Mouse (Mus musculus) A20 (cell line): ENCODE measurements around the gene Gnb3.

Experiments used
- DNase-seq: peaks from one replicate; pipeline ENCODE4 v3.0.0-alpha.2; 2011; ENCODE audit warnings: low read depth, low spot score

Gene Gnb3

DNA sequence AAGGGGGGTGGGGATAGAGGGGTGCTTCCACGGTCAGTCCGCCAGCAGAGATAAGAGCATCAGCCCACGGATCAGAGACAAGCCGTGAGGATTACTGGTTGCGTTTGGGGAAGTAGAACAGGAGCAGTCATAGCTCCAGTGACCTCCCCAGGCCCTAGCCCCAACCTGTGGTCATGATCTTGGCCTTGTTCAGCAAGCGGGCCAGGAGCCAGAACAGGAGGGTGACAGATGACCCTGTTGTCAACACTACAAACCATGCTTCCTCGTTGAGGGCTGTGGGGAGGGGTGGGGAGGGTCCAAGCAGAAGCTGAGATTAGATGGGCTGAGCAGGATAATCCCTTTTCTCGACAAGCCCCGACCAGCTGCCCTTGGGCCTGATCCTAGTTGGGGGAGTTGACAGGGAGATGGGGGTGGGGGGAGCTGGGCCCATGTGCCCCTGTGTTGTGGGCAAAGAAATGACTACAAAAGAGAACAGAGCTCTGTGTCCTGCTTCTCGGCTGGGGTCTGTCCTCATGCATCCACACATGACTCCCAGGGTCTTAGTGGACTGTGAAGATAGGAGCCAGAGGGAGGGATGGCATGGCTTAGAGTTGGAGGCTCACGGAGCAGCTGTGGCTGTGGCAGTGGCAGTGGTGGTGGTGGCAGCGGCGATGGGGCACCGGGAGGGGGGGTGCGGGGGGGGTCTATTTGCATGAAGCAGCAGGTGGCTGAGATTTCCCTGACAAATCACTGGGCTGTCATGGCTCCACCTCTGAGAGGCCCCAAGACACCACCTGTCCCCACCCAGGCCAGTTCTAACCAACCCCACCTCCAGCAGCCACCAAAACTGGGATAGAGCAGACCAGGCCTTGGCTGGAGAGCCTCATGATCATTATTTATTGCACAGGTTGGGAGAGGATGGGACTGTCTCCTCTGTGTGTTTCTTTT is at the start of gene Gnb3:
Gene Gnb3 (minus strand): TSS at position 35 of the 927 bp plus-strand sequence.
- DNase-seq = peak; percentile 91

DNA sequence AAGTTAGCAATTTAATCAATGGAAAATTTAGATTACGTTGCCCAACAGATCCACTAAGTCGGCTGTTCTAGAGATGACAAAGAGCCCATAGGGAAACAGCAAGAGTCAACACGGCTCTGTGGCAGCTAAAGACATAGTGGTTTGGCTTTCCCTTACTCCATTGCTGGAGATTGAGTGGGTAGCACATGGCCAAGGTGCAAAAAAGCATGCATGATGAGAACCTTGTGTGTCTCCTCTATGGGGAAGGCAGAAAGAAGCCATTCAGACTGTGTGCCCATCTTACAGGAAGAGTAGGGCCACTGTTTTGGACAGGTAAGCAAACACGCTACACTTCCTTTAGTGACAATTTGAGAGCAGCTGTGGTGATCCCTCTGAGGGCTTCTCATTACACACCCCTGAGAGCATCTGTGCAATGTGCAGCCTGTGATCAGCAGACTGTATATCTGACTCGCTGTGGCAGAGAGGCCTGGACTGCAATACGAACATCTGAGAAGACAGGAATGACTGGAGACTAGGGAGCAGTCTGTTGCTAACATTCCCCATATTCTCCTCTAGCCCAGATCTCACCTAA is 48.6 kb upstream of the Gnb3 start:
- DNase-seq = no peak

DNA sequence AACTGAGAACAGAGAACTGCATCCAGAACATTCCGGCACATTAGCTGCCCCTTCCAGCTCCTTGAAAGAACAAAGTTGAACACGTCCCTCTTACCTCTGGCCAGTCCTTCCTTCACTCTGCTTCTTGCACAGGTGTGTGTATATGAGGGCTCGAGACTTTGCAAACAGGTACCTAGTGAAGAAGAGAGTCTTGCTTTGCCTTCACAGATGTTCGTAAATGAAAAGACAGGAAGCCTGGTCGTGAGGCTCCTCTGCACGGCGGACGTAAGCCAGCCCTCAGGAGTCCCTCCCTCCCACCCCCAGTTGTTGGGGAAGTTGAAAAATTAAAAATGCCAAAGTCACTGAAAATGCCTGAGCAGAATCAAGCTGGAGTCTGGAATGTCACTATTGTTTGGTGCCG is 47.9 kb upstream of the Gnb3 start, which contains the start of gene Cd4:
Gene Cd4 (minus strand): TSS at position 236 of the 400 bp plus-strand sequence.
- no peak for DNase-seq

DNA sequence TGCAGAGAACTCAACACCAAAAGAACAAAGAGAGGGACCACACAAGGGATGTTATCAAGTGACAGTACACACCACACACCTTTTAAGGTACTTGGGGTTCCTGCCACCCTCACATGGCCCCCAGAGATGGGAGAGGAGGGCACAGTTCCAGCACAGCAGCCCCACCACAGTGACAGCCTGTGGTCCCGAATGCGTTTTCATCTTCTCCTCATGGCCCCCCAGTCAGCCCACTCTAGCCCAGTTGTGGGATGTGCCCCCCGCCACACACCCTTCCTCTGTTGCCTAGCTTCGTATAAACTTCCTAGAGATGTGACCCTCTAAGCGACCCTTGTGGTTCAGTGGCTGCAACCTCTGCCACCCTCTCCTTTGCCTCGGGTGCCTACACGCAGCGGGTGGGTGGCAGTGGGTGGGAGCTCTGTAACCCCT is 45.9 kb upstream of the Gnb3 start:
- DNase-seq = no peak

DNA sequence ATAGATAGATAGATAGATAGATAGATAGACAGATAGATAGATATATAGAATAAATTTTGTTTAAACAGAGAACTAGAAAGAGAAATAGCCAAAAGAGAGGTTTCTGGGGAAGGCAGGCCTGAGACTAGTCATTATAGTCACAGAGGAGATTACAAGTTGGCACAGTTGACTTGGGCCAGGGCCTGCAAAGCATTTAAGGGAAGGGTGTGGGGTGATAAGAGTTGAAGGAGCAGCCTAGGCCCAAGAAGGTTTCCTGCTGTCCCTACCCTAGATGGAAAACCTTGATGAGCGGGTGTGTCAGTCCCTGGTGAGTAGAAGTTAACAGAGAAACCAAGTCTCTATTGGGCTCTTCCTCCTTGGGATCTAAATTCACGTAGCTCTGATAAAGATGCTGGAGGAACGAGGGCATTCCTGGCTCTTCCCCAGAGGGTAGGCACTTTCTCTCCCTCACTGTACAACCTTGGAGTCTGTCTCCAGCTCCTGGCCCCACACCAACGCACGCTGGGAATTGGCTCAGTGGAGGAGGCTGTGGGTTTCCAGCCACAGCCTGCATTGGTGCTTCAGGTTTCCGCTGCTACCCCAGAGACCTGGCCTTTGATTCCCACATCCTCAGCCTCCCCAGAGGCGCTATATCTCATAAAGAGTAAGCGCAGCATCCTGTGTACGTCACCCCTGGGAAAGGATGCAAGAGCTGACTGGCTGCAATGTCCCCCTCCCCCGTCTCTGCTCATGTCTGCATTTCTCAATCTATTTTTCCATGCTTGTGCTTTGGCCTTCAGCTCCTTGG is 44.8 kb upstream of the Gnb3 start:
- DNase-seq = no peak

DNA sequence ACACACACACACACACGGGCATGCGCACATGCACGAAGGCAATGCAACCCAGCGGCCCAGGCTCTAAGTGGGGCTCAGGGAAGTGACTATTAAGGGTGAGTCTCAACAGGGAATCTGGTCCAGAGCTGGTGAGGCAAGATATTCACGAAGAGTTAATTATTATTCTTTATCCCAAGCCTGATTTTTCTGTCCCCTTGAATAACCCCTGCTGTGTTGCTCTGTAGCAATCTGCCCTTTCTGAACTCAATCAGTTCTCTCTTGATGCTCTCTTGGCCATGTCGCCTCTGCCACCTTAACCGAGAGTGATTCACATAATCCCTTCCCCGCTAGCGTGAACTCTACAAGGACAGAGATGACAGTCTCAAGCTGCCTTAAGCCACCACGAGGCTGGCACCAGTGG is 43.3 kb upstream of the Gnb3 start:
- no peak for DNase-seq

DNA sequence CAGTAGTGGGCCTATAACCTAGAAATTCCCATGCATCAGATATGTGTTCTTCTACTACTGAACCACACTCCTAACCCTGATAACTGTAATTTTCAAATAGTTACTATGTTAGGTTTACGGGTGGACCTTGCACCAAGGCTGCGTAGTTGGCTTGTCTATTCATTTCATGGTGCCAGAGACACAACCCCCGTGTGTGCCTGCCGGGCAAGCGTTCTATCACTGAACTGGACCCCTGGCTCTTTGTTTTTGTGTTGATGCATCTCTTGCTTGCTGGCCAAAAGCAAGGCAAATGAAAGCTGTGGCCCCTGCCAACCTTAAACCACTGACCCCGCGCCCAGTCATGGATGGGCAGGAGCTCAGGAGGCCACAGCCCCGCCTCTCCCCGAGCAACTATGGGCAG is 41.7 kb upstream of the Gnb3 start:
- DNase-seq = no peak

DNA sequence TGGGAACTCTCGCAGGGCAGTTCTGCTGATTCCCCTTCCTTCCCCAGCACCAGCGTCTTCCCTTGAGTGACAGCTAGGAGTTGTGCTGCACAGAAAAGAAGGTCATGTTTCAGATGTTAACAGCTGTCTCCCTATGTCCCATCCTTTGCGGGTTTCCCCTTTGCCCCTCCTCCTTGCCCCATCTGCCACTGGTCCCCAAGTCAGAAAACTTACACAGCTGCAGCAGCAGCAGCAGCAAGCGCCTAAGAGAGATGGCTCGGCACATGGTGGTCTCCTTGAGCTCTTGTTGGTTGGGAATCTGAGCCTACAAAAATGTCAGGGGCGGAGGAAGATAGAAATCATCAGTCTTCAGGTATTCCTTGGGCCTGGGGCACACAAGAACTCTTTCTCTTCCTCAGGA is 39.3 kb upstream of the Gnb3 start:
- no peak for DNase-seq

DNA sequence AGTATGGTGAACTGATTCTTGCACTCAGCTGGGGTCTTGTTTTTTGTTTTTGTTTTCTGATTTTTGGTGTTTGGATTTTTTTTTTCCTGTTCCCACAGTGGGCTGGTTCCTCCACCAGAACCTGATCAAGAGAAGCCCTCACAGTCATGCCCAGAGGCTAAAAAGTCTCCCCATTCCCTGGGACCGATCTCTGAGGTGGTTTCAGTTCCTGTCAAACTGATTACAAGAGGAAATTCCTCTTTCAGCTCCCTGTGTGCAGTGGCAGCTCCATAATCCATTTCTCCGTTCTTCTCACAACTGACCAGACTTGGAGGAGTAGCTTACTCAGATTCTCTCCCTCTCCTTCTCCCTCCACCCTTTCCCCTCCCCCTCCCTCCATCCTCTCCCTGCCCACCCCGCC is 34.3 kb upstream of the Gnb3 start:
- DNase-seq = no peak

DNA sequence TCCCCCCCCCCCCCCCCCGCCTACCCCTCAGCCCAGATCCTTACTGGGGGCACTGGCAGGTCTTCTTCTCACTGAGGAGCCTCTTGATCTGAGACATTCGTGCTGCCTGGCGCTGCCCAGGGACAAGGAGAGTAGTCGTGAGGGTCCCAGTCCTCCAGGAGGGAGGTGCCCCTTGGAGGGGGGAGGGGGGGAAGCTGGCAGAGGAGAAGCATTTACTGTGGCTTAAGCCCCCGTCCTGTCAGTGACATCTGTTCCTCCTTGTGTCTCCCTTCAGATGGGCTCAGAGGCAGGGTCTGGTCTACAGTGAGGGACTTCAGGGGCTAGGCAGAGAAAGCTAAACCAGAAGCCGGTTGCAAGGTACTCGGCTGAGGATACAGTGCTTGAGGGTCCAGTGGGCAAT is 26.5 kb upstream of the Gnb3 start:
- DNase-seq = no peak

DNA sequence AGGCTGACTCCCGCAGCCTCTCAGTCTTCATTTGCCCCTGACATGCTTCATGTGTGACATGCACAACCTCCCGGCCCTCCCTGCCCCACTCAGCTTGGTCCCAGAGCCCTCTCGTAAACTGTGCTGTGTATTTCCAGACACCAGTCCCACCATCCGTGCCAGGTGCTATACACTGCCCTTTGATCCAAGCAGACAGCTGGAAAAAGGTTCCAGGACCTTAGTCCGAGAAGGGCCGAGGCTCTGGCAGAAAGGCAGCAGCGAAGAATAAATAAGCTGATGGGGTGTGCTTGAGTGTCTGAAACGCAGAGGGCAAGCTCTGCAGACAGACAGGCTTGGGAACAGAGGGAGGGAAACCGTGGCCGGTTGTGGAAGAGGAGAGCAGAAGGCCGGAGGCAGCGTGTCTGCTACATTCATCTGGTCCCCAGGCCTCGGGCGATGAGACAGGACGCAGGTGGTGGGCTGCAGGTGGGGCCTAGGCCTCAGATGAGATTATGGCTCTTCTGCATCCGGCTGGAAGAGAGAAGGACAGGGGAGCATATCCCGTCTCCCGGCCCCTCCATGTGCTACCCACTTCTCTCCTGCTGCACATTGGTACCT is 25.8 kb upstream of the Gnb3 start:
- no peak for DNase-seq

DNA sequence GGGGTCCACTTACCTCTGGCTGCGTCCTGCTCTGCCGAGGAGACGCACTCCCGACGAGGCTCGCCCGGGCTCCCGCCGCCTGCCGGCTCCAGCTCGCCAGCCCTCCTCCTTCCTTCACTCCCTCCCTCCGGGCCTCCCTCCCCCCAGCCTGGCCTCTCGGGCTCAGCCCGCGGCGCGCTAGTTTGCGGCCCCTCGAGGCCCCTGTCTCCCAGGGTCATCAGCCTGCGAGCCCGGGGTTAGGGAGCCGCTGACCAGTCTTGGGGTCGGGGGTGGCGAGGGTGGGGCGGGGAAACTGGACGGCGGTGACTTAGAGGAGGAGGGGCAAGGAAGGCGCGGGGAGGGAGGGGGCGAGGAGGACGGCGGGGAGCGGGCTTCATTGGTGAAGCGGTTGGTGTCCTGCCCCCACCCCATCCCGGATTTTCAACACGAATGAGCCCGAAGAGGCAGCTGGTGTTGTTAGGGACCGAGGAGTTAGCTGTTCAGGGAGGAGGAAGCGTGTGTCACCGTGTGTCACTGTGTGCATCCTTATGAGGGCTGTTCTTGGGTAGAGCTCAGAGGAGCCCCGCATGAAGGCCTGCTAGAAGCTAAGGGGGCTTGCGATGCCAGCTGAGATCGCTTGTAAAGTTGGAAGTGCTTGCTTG is 23.7 kb upstream of the Gnb3 start, which contains the start of gene Gpr162:
Gene Gpr162 (minus strand): TSS at position 326 of the 641 bp plus-strand sequence.
- DNase-seq = no peak

DNA sequence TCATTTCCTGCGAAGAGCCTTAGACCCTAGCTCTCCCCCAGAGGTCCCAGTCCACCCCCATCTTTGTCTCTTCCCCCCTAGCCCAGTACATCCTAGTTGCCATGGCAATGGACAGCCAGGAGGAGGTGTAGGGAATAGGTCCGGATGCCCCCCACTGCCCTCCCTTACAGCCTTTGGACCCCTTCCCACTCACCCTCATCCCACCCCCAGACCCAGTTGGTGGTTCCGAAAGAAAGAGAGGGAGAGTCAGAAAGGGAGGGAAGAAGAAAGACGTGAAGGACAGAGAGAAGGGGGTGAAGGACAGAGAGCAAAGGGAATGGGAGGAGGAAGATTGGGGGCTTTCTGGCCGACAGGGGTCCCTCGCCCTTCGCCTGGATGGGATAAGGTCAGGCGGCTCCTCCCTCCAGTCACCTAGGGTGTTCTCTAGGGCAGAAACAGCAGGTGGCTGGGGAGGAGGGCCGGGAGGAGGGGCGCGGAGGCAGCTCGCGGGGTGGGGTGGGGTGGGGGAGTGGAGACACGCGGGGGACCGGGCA is 23.1 kb upstream of the Gnb3 start:
- DNase-seq = no peak

DNA sequence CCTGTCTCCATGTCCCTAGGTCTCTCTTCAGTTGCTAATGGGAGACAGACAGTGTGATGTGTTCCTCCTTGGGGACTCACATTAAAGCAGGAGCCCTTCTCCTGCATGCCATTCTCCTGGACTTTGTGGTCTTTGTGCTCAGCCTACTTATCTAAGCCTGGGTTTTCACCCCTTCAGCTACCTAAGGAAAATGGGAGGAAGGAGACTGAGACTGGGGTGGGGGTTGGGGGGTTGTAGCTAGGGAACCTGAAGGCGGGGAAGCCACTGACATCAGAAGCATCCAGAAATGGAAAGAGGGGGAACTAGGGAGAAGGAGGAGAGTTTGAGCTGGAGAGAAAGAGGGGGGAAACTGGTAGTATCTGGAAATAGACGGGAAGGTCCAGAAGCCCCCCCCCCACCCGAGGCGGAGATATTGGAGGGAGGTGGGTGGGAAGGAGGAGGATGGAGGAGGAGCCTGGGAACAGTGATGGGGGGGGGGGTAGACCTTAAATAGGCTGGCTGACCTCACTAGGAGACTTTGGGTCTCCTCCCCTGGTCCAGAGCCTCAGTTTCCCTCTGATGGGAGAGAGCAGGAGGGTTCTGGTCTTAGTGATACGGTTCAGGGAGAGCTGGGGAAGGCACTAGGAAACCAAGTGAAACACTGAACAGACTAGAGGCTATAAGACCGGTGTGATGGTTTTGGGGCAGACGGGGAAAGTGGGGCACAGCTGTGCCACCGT is 22.5 kb upstream of the Gnb3 start:
- DNase-seq = no peak

DNA sequence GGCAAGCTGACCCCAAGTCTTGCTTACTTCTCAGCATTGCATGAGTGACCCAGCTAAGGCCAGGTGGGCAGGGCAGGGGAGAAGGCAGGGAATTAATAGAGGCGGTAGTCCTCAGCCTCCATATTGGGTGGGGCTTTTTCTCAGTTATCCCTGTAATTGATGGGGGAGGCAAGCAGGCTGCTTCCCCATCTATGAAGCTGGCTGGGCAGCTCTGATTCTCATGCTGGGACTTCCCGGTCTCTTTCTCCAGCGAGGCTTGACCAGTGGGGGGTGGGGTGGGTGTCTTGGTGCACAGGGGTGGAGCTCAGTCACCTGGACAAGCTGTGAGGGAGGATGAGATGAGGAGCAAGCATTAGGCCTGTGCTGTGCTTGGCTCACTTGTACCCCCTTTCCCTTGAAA is 21.7 kb upstream of the Gnb3 start:
- peak; percentile 24 for DNase-seq

DNA sequence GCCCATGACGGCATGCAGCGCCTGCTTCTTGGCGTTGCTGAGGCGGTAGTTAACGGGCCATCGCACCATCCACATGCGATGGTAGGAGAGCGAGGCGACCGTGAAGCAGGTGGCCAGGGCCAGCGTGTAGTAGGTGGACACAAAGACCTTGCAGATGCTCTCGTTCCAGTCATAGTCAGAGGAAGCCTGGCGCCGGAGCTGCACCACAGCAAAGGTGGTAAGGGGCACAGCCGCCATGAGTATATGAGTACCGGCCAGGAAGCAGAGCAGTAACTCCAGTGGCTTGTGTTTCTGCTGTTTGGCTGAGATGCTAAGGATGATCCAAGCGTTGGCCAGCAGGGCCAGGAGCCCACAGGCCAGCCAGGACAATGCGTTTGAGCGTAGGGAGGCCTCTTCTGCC is 21.2 kb upstream of the Gnb3 start:
- DNase-seq = no peak

DNA sequence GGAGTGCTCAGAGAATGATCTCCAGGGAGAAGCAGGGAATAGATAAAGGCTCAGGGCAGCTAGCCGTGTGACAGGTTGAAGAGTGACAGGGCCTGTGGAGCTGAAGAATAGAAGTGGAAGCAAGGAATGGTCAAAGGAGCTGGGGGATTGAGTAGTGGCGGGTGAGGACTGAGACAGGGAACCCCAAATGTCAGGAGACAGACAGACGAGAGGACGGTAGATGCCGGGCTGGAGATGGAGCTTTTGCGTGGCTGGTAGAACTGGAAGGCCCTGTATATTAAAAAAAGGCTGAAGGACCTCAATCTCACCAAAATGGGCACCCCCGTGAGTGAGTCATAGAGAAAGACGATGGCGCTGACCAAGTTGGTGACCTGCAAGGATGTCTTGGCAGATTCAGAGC is 20.4 kb upstream of the Gnb3 start:
- no peak for DNase-seq

DNA sequence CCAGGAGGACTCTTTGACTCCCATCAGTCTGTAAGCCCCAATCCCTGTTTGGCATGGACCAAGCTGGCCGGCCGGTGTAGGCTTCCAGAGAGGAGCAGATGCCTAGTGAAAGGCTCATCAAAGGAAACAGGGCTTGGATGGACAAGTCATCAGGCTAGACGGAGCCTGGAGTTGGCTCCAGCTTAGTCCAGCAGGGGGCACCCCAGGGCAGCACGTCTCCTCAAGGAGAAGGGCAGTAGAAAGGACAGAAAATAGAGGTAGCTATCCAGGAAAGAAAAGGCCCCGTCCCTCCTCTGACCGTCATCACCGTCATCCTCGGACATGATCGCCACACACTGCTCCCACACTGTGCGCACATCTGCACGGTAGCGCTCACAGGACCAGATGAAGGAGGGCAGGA is 19.6 kb upstream of the Gnb3 start:
- peak; percentile 79 for DNase-seq

DNA sequence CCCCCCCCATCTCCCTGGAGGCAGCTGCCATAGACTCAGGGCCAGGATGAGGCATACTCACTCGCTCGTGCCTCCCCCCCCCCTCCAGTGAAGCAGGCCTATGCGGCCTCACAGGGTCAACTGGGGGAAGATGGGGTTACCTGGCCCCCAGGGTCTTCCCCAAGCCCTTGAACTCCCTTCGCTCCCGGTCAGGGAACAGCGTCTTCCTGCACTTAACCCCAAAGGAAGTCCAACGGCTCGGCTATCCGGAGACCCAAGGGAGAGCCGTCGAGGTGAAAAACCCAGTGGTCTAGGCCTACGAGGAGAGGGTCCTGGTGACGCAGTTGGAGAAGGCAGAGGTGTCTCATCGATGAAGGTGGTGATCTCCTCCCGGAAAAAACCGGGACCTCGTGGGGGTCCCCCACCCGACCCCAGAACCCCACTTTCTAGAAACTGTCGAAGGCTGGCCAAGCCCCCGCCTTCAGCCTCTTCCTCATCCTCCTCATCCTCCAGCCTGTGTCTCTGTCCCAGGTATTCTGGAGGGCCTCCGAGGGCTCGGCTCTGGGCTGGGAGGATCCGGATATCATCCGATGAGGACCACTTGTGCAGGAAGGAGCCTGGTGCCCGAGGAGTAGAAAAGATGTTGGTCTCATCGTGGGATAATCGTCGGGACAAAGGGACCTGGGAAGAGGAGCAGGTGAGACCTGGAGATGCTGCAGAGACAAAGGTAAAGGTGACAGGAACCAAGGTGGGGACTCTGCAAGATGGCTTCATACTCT is 18.7 kb upstream of the Gnb3 start:
- DNase-seq = no peak
